Comparison of ENCODE assay signal across 10 mouse cellular contexts in the genomic region with DNA sequence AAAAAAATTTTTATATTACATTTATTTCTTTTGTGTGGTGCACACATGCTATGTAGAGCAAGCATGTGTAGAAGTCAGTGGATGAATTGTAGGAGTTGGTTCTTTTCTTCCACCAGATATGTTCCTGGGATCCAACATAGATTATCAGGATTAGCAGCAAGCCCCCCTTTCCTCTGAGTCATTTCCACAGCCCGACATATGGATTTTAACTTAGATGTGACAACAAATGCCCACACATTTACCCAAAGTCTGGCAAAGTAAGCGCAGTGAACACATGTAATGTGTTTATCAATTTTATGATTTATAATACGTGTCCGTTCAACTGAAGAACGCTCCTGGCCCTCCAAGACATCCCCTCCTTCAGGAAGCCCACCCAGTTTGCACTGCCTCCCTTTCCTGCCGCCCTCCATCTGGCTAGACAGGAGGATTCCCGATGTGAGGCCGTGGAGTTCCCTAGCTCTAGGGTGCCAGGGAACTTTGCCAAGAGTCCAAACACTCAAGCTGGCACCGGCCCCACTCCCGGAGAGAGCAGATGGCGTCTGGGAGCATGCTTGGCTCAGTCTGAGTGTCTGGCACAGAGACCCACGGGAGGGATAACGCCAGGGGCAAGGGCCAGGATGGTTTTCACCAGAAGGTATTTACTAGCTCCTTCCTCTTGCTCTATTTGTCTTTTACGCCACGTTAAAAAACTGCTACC. TPM values are rescaled to one million over a fixed set of nuclear protein-coding genes. Genes with fewer than 3 reads are reported as not detected.
A peak's percentile ranks its signal among the peaks of the same experiment; 100 is the strongest.
DNase-seq lines count a peak whose midpoint lies in the region; ATAC-seq lines count a peak whose summit lies in the region.
"Had no signal": no experiment of that assay in that cellular context is flagged by ENCODE, and none has a peak within 500 bp of the region (broad histone marks: within the 10 kb centered on the region; RNA-seq: fewer than 3 reads in every experiment).

No protein-coding gene starts in this region.

- peaks cover 9% of the 10 kb centered on the region for H3K27me3 ChIP-seq in hindbrain, embryonic 16.5 days (replicated peaks; ENCODE audit: control insufficient read depth, insufficient read depth, low read length)
- H3K27me3 ChIP-seq: Patski had no signal

- H3K9me3 ChIP-seq in hindbrain, embryonic 16.5 days (ENCODE audit: control insufficient read depth, low read length): no peaks in the 10 kb centered on the region

- intact Hi-C loops in left cerebral cortex, postnatal 4 days (cut with DNase I): no loop called here

- no peaks in the 10 kb centered on the region for H3K36me3 ChIP-seq in hindbrain, embryonic 16.5 days (ENCODE audit: control insufficient read depth, insufficient read depth, low read length)

- H3K4me2 ChIP-seq in hindbrain, embryonic 16.5 days (ENCODE audit: low read length): peak overlapping the region; percentile 17; the same call in 1 of the 2 replicates

- WGBS in hindbrain, embryonic 16.5 days: 32% methylated on average over 15 of the region's 15 CpGs

- H3K4me3 ChIP-seq in hindbrain, embryonic 16.5 days (ENCODE audit: low read length): no peak overlapping the region

- peak overlapping the region; percentile 65 for H3K27ac ChIP-seq in hindbrain, embryonic 16.5 days (ENCODE audit: low read depth, low read length)

- ATAC-seq in frontal cortex, adult (ENCODE audit: low TSS enrichment): peak; percentile 42
- peak; percentile 46 for ATAC-seq in hindbrain, embryonic 16.5 days
- ATAC-seq in erythroblast, adult 5-6 weeks (replicated peaks; ENCODE audit: low FRiP score, poor library complexity, severe bottlenecking): no peak
- ATAC-seq: Patski had no signal

- peak; percentile 51 for DNase-seq in retina, adult 2 months (ENCODE audit: low read depth, low spot score)
- DNase-seq in retina, embryonic 14.5 days (ENCODE audit: low spot score): no peak
- peak; percentile 99 for DNase-seq in left cerebral cortex, postnatal 4 days
- peak; percentile 89 for DNase-seq in retina, postnatal 1 day
- no peak for DNase-seq in spleen, adult 18-20 months

- peaks cover 9% of the 10 kb centered on the region for H3K4me1 ChIP-seq in hindbrain, embryonic 16.5 days (ENCODE audit: control insufficient read depth, insufficient read depth, low read depth, low read length)

- H3K9ac ChIP-seq in hindbrain, embryonic 16.5 days (ENCODE audit: low read depth, low read length): no peak overlapping the region; the same call in 1 of the 2 replicates

RNA-seq across cellular contexts. Expression of a gene that starts 1.3 kb away (rescaled TPM):
- polyA plus RNA-seq in hindbrain, embryonic 16.5 days (2015; fragmentation: Nextera tagmentation; extraction: Ambion mirVana): 101 and 129 TPM in 2 replicates
- total RNA-seq in left cerebral cortex, postnatal 4 days (2021): 10 to 100 TPM; 14.6 to 19.9 TPM
- total RNA-seq in erythroblast, adult 5-6 weeks (2015; ENCODE audit: low replicate concordance): 0.96 TPM in 1 of 2 replicates, not detected in the other
- total RNA-seq in erythroblast, adult 5-6 weeks (2017; ENCODE audit: low replicate concordance): 0.09 TPM in 1 of 2 replicates, not detected in the other
- total RNA-seq: hematopoietic stem cell, adult 5-6 weeks had no signal

RNA-seq across cellular contexts. Expression of a gene that starts 4.3 kb away (rescaled TPM):
- polyA plus RNA-seq in hindbrain, embryonic 16.5 days (2015; fragmentation: Nextera tagmentation; extraction: Ambion mirVana): 48.4 and 49.8 TPM in 2 replicates
- 10 to 100 TPM; 24.7 to 25.7 TPM for total RNA-seq in left cerebral cortex, postnatal 4 days (2021)
- 7.5 and 8.1 TPM in 2 replicates for total RNA-seq in erythroblast, adult 5-6 weeks (2015; ENCODE audit: low replicate concordance)
- 0.60 and 5.6 TPM in 2 replicates for total RNA-seq in erythroblast, adult 5-6 weeks (2017; ENCODE audit: low replicate concordance)

RNA-seq across cellular contexts. Expression of a gene that starts 10.6 kb away (rescaled TPM):
- polyA plus RNA-seq in hindbrain, embryonic 16.5 days (2015; fragmentation: Nextera tagmentation; extraction: Ambion mirVana): 0.63 and 1.2 TPM in 2 replicates
- 10 to 100 TPM in 1 of 2 experiments, 1 to 10 TPM in 1; 8.5 to 10.1 TPM for total RNA-seq in left cerebral cortex, postnatal 4 days (2021)
- 64.9 and 68.1 TPM in 2 replicates for total RNA-seq in erythroblast, adult 5-6 weeks (2015; ENCODE audit: low replicate concordance)
- total RNA-seq in erythroblast, adult 5-6 weeks (2017; ENCODE audit: low replicate concordance): 11.2 and 12.0 TPM in 2 replicates

RNA-seq across cellular contexts. Expression of a gene that starts 17.3 kb away (rescaled TPM):
- polyA plus RNA-seq in hindbrain, embryonic 16.5 days (2015; fragmentation: Nextera tagmentation; extraction: Ambion mirVana): 39.5 and 42.9 TPM in 2 replicates
- total RNA-seq in left cerebral cortex, postnatal 4 days (2021): 10 to 100 TPM; 15.1 to 18.4 TPM
- 5.4 and 13.8 TPM in 2 replicates for total RNA-seq in erythroblast, adult 5-6 weeks (2015; ENCODE audit: low replicate concordance)
- 3.6 and 10.1 TPM in 2 replicates for total RNA-seq in erythroblast, adult 5-6 weeks (2017; ENCODE audit: low replicate concordance)

RNA-seq across cellular contexts. Expression of a gene that starts 17.5 kb away (rescaled TPM):
- 46.8 and 51.8 TPM in 2 replicates for polyA plus RNA-seq in hindbrain, embryonic 16.5 days (2015; fragmentation: Nextera tagmentation; extraction: Ambion mirVana)
- 10 to 100 TPM; 23.6 to 24.7 TPM for total RNA-seq in left cerebral cortex, postnatal 4 days (2021)
- total RNA-seq in erythroblast, adult 5-6 weeks (2015; ENCODE audit: low replicate concordance): 2.5 and 17.9 TPM in 2 replicates
- total RNA-seq in erythroblast, adult 5-6 weeks (2017; ENCODE audit: low replicate concordance): 4.3 and 5.2 TPM in 2 replicates

Comparison
In these comparisons a context has a peak if more than half of its experiments do, and no peak if none do; other contexts are left out.
1. DNase-seq: peak in retina, adult 2 months (single experiment), left cerebral cortex, postnatal 4 days (single experiment) and retina, postnatal 1 day (single experiment); none in retina, embryonic 14.5 days (single experiment) and spleen, adult 18-20 months (0 of 2).
2. RNA of a gene that starts 1.3 kb away (total RNA-seq): 14.6 to 19.9 TPM in left cerebral cortex, postnatal 4 days; 0.09 to 0.96 TPM in erythroblast, adult 5-6 weeks; every median in the first group is over 4 times any median in the second.